Mouse (Mus musculus) stomach, embryonic 14.5 days (tissue): ENCODE data around the gene Prph. TPM values are rescaled to one million over a fixed set of nuclear protein-coding genes. Genes with fewer than 3 reads are reported as not detected.

Experiments
- ATAC-seq: fragments of 200-750 bp; cut with Nextera tagmentation; 2 replicates; pipeline ENCODE4 v1.8.0; 2017; ENCODE audit warnings: low read depth, moderate TSS enrichment; ENCODE audit not compliant: insufficient number of reproducible peaks, insufficient read depth, low FRiP score
- H3K27ac ChIP-seq: fragments of 300-500 bp; sonication (generic); 2 replicates; pipeline ENCODE4 v1.5.1; 2014; ENCODE audit warnings: mild to moderate bottlenecking, low read length, moderate library complexity, mixed read lengths
- H3K27me3 ChIP-seq: fragments of 300-500 bp; sonication (generic); 2 replicates; pipeline ENCODE4 v1.6.1; 2014; ENCODE audit warnings: low read length, control low read depth, mixed read lengths; ENCODE audit not compliant: control insufficient read depth, insufficient read depth
- H3K36me3 ChIP-seq: fragments of 300-500 bp; sonication (generic); 2 replicates; pipeline ENCODE4 v1.6.1; 2014; ENCODE audit warnings: mild to moderate bottlenecking, control low read depth, low read length, moderate library complexity, mixed read lengths; ENCODE audit not compliant: control insufficient read depth, insufficient read depth
- H3K4me1 ChIP-seq: fragments of 300-500 bp; sonication (generic); 2 replicates; pipeline ENCODE4 v1.6.1; 2014; ENCODE audit warnings: low read length, control low read depth, mixed read lengths; ENCODE audit not compliant: control insufficient read depth, insufficient read depth
- H3K4me2 ChIP-seq: fragments of 300-500 bp; sonication (generic); replicated peaks from 2 replicates; pipeline ENCODE4 v1.6.1; 2014; ENCODE audit warnings: low read depth, low read length, control low read depth
- H3K4me3 ChIP-seq: fragments of 300-500 bp; sonication (generic); 2 replicates; pipeline ENCODE4 v1.5.1; 2014; ENCODE audit warnings: low read depth, low read length, control low read depth
- H3K9ac ChIP-seq: fragments of 300-500 bp; sonication (generic); replicated peaks from 2 replicates; pipeline ENCODE4 v1.6.1; 2014; ENCODE audit warnings: low read depth, mild to moderate bottlenecking, control low read depth, low read length, moderate library complexity, mixed read lengths
- H3K9me3 ChIP-seq: fragments of 300-500 bp; sonication (generic); 2 replicates; pipeline ENCODE4 v1.6.1; 2016; ENCODE audit warnings: low read depth, low read length, control low read depth; ENCODE audit not compliant: control insufficient read depth
- WGBS: fragments of 180-500 bp; shearing (Covaris S2); extraction: QIAGEN DNeasy Blood & Tissue Kit; methylation state at CpG from one replicate; pipeline ENCODE4 v1.1.7; 2014; 5-methylcytosine and 5-hydroxymethylcytosine counted together
- polyA plus RNA-seq: library from polyadenylated mRNA; unstranded; fragments of >200 nt; fragmentation: Nextera tagmentation; extraction: Ambion mirVana; gene quantifications from 2 replicates; pipeline ENCODE4 v1.2.1, GENCODE M21; 2014

The Prph gene
- polyA plus RNA-seq, 1 experiment from 2014 or later = 31.1 TPM

DNA sequence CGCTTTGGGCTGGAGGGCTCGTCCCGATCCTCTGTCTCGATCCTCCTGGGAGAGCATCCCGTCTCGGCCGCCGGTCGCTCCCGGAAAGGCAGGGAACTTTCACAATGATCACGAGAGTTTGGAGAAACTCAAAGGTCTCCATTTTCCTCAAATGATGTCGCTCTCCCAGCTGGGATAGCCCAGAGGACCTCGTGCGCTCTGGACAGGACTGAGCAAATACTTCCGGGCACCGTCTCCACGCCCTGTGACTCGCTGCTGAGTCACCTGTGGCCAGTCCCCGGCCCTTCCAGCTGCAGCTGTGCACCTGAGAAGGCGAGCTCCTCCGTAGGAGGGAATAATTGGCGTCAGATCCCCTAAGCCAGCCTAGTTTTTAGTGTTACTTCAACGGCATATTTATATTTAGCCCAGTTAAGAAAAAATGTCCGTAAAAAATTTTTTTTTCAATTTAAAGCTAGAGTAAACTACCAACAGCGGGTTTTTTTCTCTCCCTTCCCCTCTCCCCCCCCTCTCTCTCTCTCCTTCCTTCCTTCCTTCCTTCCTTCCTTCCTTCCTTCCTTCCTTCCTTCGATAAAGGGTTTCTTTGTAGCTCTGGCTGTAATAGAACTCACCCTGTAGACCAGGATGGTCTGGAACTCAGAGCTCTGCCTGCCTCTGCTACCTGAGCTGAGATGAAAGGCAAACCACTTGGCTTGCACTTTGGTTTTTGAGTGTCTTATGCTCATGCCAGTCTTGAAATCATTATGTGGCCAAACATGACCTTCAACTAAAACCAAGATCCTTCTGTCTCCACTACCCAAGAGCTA lies 24.2 kb upstream of the Prph start:
- peak overlapping the region; percentile 69 for H3K4me2 ChIP-seq
- H3K27me3 ChIP-seq = no peaks in the 10 kb centered on the region
- ATAC-seq = peak; percentile 68
- H3K36me3 ChIP-seq = peaks cover 12% of the 10 kb centered on the region
- peak overlapping the region; percentile 56 for H3K4me3 ChIP-seq
- H3K27ac ChIP-seq = peak overlapping the region; percentile 85
- H3K9ac ChIP-seq = peak overlapping the region; percentile 74
- H3K9me3 ChIP-seq = no peaks in the 10 kb centered on the region
- peaks cover 23% of the 10 kb centered on the region for H3K4me1 ChIP-seq
- 10% methylated on average over 26 of the region's 26 CpGs for WGBS

DNA sequence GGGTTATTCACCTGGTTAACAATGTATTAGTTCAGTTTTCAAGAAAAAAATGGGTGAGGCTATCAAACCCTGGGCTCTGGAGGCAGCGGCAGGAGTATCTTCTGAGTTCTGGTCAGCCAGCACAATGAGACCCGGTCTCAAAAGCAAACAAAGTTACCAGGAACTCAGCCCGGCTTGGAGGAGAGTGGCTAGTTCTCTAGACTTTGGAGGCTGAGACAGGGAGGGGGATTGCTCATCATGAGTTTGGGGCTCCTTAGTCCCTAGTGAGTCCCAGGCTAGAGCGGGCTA lies 23.6 kb upstream of the Prph start:
- Histone ChIP-seq H3K9ac (no peak overlapping the region; the same call in 1 of the 2 replicates), H3K27ac (no peak overlapping the region), H3K27me3 (no peaks in the 10 kb centered on the region), H3K4me2 (peak overlapping the region; percentile 69), H3K4me3 (peak overlapping the region; percentile 56), H3K4me1 (peaks cover 23% of the 10 kb centered on the region), H3K9me3 (no peaks in the 10 kb centered on the region), H3K36me3 (peaks cover 18% of the 10 kb centered on the region)
- no peak for ATAC-seq
- 66% methylated on average over 4 of the region's 4 CpGs for WGBS

DNA sequence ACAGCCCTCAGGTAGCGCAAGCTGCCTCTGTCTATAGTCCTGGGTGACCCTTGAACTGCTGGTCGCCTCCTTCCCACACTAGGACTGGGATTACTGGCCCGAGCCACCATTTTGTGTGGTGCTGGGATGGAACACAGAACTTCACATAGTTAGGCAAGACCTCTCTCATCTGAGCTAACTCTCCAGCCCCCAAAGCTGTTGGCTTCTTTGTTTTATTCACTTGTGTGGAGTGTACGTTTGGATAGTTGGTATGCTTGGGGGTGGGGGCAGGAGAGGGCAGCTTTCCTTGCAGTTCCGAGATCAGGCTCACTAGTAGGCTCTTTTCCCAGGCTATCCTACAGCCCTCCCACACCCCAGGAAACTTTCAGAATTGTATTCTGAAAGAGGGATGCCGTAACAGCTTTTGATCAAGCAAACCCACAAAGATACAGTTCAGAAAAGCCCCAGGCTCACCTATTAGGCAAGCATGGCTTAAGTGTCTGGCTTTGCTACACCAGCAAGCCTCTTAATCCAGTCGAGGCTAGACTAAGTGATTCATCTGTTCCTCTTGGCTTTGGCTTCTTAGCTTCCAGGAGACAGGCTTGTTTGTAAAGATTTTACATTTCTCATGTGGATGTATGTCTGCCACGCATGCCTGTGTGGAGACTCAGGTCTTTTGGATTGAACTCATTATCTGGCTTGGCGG lies 22.8 kb upstream of the Prph start:
- H3K9me3 ChIP-seq = no peaks in the 10 kb centered on the region
- WGBS = 63% methylated on average over 9 of the region's 9 CpGs
- no peak overlapping the region; the same call in 1 of the 2 replicates for H3K9ac ChIP-seq
- H3K4me2 ChIP-seq = peak overlapping the region; percentile 69
- ATAC-seq = no peak
- no peaks in the 10 kb centered on the region for H3K27me3 ChIP-seq
- peak overlapping the region; percentile 15; the same call in 1 of the 2 replicates for H3K4me3 ChIP-seq
- H3K36me3 ChIP-seq = peaks cover 22% of the 10 kb centered on the region
- no peak overlapping the region for H3K27ac ChIP-seq
- H3K4me1 ChIP-seq = peaks cover 23% of the 10 kb centered on the region

DNA sequence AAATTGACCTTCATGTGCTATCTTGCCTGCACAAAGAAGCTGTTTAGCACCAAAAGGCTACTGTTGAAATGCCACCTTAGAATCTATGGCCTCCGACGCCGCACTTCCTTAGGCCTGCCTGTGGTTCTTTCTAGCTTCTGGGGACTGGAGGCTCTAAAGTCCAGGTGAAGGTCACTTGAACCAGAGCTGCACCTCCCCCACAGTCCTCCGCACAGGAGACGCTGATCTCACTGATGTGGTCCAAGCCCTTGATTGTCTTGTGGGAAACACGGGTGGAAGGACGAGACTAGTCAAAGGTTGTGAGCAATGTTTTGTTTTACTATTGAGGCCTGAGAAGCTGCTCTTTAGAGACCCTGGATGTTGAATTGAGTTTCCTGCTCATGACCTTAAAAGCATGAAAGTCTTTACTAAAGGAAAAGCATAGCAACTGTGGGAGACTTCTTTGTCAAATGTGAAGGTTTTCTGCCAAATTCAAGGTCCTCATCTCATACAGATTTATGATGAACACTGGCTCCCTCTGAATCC lies 22.2 kb upstream of the Prph start:
- Histone ChIP-seq H3K4me1 (peaks cover 23% of the 10 kb centered on the region), H3K9ac (no peak overlapping the region), H3K27ac (no peak overlapping the region), H3K9me3 (no peaks in the 10 kb centered on the region), H3K4me2 (peak overlapping the region; percentile 69), H3K4me3 (peak overlapping the region; percentile 15; the same call in 1 of the 2 replicates), H3K36me3 (peaks cover 22% of the 10 kb centered on the region), H3K27me3 (no peaks in the 10 kb centered on the region)
- ATAC-seq = no peak
- WGBS = 64% methylated on average over 7 of the region's 7 CpGs

DNA sequence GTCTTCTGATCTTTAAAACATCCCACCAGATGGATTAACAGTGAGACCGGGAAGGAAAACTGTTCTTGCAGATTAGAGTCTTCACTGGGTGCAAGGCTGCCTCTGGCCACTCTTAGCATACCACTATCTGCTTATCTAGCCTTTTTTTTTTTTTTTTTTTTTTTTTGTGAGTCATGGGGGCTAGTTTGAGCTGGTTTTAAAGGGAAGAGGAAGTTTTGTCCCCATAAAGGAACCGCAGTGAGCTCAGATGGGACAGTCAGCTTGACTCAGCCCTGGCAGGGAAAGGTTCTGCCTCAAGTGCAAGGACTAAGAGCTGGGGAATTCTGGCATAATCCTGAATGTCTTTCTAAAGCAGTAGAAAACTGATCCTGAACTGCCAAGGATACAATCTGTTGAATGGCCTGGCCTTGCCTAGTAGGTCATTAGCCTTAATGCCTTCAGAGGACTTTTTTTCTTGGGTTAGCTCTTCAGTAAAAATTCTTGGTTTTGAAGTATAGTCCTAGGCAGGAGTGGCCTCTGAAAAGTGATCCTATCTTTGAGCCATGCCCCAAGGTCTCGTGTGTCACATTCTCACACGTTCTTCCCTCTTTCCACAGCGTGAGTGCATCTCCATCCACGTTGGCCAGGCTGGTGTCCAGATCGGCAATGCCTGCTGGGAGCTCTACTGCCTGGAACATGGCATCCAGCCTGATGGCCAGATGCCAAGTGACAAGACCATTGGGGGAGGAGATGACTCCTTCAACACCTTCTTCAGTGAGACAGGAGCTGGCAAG lies 21.3 kb upstream of the Prph start:
- no peak overlapping the region for H3K27ac ChIP-seq
- H3K4me1 ChIP-seq = peaks cover 23% of the 10 kb centered on the region
- H3K36me3 ChIP-seq = peaks cover 22% of the 10 kb centered on the region
- no peak overlapping the region for H3K4me3 ChIP-seq
- H3K9ac ChIP-seq = no peak overlapping the region
- WGBS = 84% methylated on average over 7 of the region's 7 CpGs
- ATAC-seq = no peak
- H3K9me3 ChIP-seq = no peaks in the 10 kb centered on the region
- H3K4me2 ChIP-seq = no peak overlapping the region; the same call in 1 of the 2 replicates
- H3K27me3 ChIP-seq = no peaks in the 10 kb centered on the region

DNA sequence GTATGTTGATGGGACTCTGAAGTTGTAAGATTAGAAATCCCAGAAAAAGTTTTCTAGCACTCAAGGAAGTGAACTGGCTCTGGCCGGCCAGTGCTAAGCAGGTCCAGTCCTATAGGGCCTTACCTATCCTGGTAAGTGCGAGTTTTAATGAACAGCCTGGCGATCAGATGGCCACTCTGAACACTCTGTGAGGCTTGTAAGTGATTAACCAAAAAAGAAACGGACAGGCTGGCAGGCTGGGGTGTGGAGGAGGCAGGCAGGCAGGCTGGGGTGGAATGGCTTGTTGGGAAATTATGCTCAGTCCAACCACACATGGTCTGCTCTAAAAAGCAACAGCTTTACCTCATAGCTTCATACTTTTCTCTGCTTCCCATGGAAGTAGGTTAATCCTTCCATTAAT lies 19.5 kb upstream of the Prph start:
- Histone ChIP-seq H3K4me3 (no peak overlapping the region), H3K9ac (no peak overlapping the region), H3K4me2 (no peak overlapping the region), H3K36me3 (peaks cover 22% of the 10 kb centered on the region), H3K9me3 (no peaks in the 10 kb centered on the region), H3K27ac (no peak overlapping the region), H3K27me3 (no peaks in the 10 kb centered on the region), H3K4me1 (peaks cover 18% of the 10 kb centered on the region)
- ATAC-seq = no peak
- 80% methylated on average over 4 of the region's 4 CpGs for WGBS

DNA sequence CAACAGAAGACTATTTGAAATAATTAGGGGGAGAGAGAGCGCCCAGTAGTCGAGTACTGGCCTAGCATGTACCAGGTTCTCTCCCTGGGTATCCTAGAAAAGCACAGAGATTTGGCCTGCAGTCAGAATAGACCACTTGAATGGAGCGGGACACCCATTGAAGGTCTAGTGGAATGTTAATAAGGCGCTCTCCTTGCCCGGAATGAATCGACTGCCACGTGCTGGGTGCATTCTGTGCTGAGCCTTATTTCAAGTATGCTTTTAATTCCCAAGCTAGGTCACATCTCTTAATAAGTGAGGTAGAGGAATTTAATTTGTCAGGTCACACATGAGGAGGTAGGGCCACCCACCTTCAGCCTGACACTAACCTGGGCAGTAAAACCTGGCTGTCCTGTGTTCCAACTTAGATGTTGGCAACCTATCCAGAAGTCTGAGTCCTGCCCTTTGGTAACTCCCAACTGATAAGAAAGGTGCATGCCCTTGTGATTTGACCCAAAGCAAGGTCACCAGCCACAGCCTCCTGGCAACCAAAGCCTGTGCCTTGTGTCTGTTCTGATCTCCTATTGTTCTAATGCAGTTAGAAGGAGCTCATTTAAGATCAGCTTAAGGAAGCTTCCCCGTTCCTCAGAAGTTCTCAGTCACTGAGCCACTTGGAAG lies 18.6 kb upstream of the Prph start:
- Histone ChIP-seq H3K4me2 (no peak overlapping the region), H3K27ac (no peak overlapping the region), H3K9me3 (no peaks in the 10 kb centered on the region), H3K36me3 (peaks cover 22% of the 10 kb centered on the region), H3K4me3 (no peak overlapping the region), H3K27me3 (no peaks in the 10 kb centered on the region), H3K9ac (no peak overlapping the region), H3K4me1 (peaks cover 14% of the 10 kb centered on the region)
- WGBS = 92% methylated on average over 8 of the region's 8 CpGs
- no peak for ATAC-seq

DNA sequence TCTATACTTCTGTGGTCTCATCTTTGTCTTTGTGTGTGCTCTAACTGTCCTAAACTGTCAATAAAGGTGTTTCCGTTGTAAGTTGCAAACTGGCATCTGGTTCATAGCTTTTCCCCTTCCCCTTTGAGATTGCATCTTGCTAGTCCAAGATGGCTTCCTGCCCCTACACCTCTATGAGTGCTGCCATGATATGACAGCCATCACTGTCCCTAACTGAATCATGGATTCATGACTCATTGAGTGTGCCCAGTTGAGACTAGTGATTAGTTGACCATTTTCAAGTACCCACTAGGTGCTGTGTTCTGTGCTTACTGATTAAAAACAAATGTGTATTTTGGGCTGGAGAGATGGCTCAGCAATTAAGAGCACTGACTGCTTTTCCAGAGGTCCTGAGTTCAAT lies 16.9 kb upstream of the Prph start:
- no peak overlapping the region for H3K4me2 ChIP-seq
- no peaks in the 10 kb centered on the region for H3K27me3 ChIP-seq
- peaks cover 3% of the 10 kb centered on the region; the same call in 1 of the 2 replicates for H3K4me1 ChIP-seq
- no peak for ATAC-seq
- no peak overlapping the region for H3K4me3 ChIP-seq
- H3K27ac ChIP-seq = no peak overlapping the region
- H3K36me3 ChIP-seq = peaks cover 22% of the 10 kb centered on the region
- 78% methylated on average over 1 of the region's 1 CpGs for WGBS
- no peak overlapping the region for H3K9ac ChIP-seq
- H3K9me3 ChIP-seq = no peaks in the 10 kb centered on the region
